Mouse (Mus musculus) layer of hippocampus, adult 2 months (tissue): ENCODE results near the gene Tmem104. TPM values are rescaled to one million over a fixed set of nuclear protein-coding genes. Genes with fewer than 3 reads are reported as not detected.

Experiments used
- DNase-seq, 2 experiments: peaks; one replicate each; pipeline ENCODE4 v3.0.0; 2022; ENCODE audit warnings: low spot score in 2 of 2
- H3K27ac ChIP-seq: fragments of 200-600 bp; 2 replicates; pipeline ENCODE4 v1.8.1; 2022
- H3K4me3 ChIP-seq: fragments of 200-600 bp; 2 replicates; pipeline ENCODE4 v1.8.1; 2022; ENCODE audit warnings: mild to moderate bottlenecking
- CTCF ChIP-seq: fragments of 200-600 bp; conservative IDR thresholded peaks from 2 replicates; pipeline ENCODE4 v1.8.1; 2022; ENCODE audit warnings: antibody characterized with exemption, mild to moderate bottlenecking, moderate library complexity
- microRNA-seq, 2 experiments: library from miRNA; unstranded; fragments of <30 nt; microRNA quantifications; one replicate each; pipeline ENCODE4 v1.2.0; 2021
- total RNA-seq, 2 experiments: library from RNA; stranded (reverse); gene quantifications; 2 replicates each; pipeline ENCODE4 v1.2.3; 2021

The Tmem104 gene
- total RNA-seq, 2 experiments from 2014 or later = 18.1 to 20.1 TPM

- Histone ChIP-seq H3K4me3 (no peak overlapping the region), H3K27ac (no peak overlapping the region)
- DNase-seq = no peak
- no peak for TF ChIP-seq CTCF
Measured at GRCm38 (mm10) chr11:115291503-115291902, 104.2 kb downstream of the Tmem104 start.

- no peak overlapping the region for H3K4me3 ChIP-seq
- TF ChIP-seq CTCF = no peak
- no peak overlapping the region for H3K27ac ChIP-seq
- DNase-seq = no peak
Measured at GRCm38 (mm10) chr11:115292631-115293375, 105.5 kb downstream of the Tmem104 start.

GRCm38 (mm10) chr11:115295939-115296338 lies 108.7 kb downstream of the Tmem104 start:
- no peak for TF ChIP-seq CTCF
- no peak overlapping the region for H3K27ac ChIP-seq
- no peak for DNase-seq

More at GRCm38 (mm10) chr11:115295939-115296338, 108.7 kb downstream of the Tmem104 start:
- no peak overlapping the region for H3K4me3 ChIP-seq

Small RNA genes within 50 kb of the gene (microRNA-seq; reads per million reads assigned to microRNA genes)
- gene Gm25837 = 0 reads per million in 2 experiments

Other genes starting within 250 kb of the Tmem104 start
- not detected for gene Cd300c, start 218.3 kb upstream of the Tmem104 start, total RNA-seq
- gene Cd300ld, start 197.6 kb upstream of the Tmem104 start, total RNA-seq = not detected
- gene Cd300c2, start 185.6 kb upstream of the Tmem104 start, total RNA-seq = 1 to 10 TPM; 4.1 to 4.5 TPM
- gene Cd300ld2, start 171.3 kb upstream of the Tmem104 start, total RNA-seq = not detected
- gene Cd300ld4, start 160.5 kb upstream of the Tmem104 start, total RNA-seq = 1 to 10 TPM; 1.0 to 1.7 TPM
- 1 to 10 TPM in 1 of 2 experiments, under 1 TPM in 1; 0.87 to 1.0 TPM for gene Cd300ld5, start 149.7 kb upstream of the Tmem104 start, total RNA-seq
- under 1 TPM in 1 of 2 experiments, not detected in 1; 0.87 TPM for gene Cd300ld3, start 139.1 kb upstream of the Tmem104 start, total RNA-seq
- under 1 TPM in 1 of 2 experiments, not detected in 1; 0.18 TPM for gene Cd300e, start 125.3 kb upstream of the Tmem104 start, total RNA-seq
- gene Rab37, start 96.1 kb upstream of the Tmem104 start, total RNA-seq = 1 to 10 TPM; 3.3 to 3.4 TPM
- under 1 TPM; 0.38 to 0.49 TPM for gene Cd300lf, start 53.5 kb upstream of the Tmem104 start, total RNA-seq
- gene Slc9a3r1, start 24.1 kb upstream of the Tmem104 start, total RNA-seq = 10 to 100 TPM; 67.3 to 74.6 TPM
- gene Nat9, start 372 bp downstream of the Tmem104 start, total RNA-seq = 10 to 100 TPM; 20.5 to 20.6 TPM
- 10 to 100 TPM; 47.4 to 47.5 TPM for gene Grin2c, start 79.8 kb downstream of the Tmem104 start, total RNA-seq
- 10 to 100 TPM; 22.4 to 22.5 TPM for gene Fdxr, start 89.6 kb downstream of the Tmem104 start, total RNA-seq
- gene Fads6, start 110.2 kb downstream of the Tmem104 start, total RNA-seq = 10 to 100 TPM; 13.2 to 15.1 TPM
- gene Otop2, start 119.7 kb downstream of the Tmem104 start, total RNA-seq = under 1 TPM; 0.51 to 0.59 TPM
- under 1 TPM; 0.37 to 0.64 TPM for gene Ush1g, start 134.6 kb downstream of the Tmem104 start, total RNA-seq
- under 1 TPM in 1 of 2 experiments, not detected in 1; 0.20 TPM for gene Otop3, start 147.2 kb downstream of the Tmem104 start, total RNA-seq
- gene Hid1, start 180.3 kb downstream of the Tmem104 start, total RNA-seq = 100 to 1,000 TPM; 110 to 119 TPM
- 10 to 100 TPM; 21.9 to 26.1 TPM for gene Cdr2l, start 194.4 kb downstream of the Tmem104 start, total RNA-seq
- gene Mrpl58, start 216.3 kb downstream of the Tmem104 start, total RNA-seq = 100 to 1,000 TPM; 100 to 105 TPM
- 100 to 1,000 TPM; 467 to 494 TPM for gene Atp5h, start 232.5 kb downstream of the Tmem104 start, total RNA-seq
- 10 to 100 TPM; 74.5 to 74.6 TPM for gene Kctd2, start 232.6 kb downstream of the Tmem104 start, total RNA-seq